9 mouse cellular contexts compared by ENCODE assay signal in genomic region chr19:4181892-4182291, GRCm38 (mm10). TPM values are rescaled to one million over a fixed set of nuclear protein-coding genes. Genes with fewer than 3 reads are reported as not detected.
A peak's percentile ranks its signal among the peaks of the same experiment; 100 is the strongest.
DNase-seq lines count a peak whose midpoint lies in the region; ATAC-seq and TF ChIP-seq lines count a peak whose summit lies in the region.
"Had no signal": no experiment of that assay in that cellular context is flagged by ENCODE, and none has a peak within 500 bp of the region (broad histone marks: within the 10 kb centered on the region; RNA-seq: fewer than 3 reads in every experiment).

No protein-coding gene starts in this region.

- no peaks in the 10 kb centered on the region for H3K36me3 ChIP-seq in ES-E14 (ENCODE audit: control insufficient read depth, insufficient read depth, low read length, poor library complexity, severe bottlenecking)
- H3K36me3 ChIP-seq in hindbrain, embryonic 16.5 days (ENCODE audit: control insufficient read depth, insufficient read depth, low read length): no peaks in the 10 kb centered on the region
- H3K36me3 ChIP-seq: embryonic facial prominence, embryonic 15.5 days had no signal

- peaks cover 4 to 15% of the 10 kb centered on the region in 2 experiments; a peak in 3 of 4 replicates for H3K4me1 ChIP-seq in ES-E14 (ENCODE audit: control insufficient read depth in 2 of 2, insufficient read depth in 2 of 2, low read length in 2 of 2, poor library complexity in 1 of 2)
- H3K4me1 ChIP-seq in hindbrain, embryonic 16.5 days (ENCODE audit: control insufficient read depth, insufficient read depth, low read depth, low read length): peaks cover 5% of the 10 kb centered on the region
- no peaks in the 10 kb centered on the region for H3K4me1 ChIP-seq in cerebellum, adult 2 months (ENCODE audit: control insufficient read depth, insufficient read depth, low read length)

- H3K27ac ChIP-seq in ES-E14 (ENCODE audit: insufficient read depth, low read depth, low read length, poor library complexity, severe bottlenecking): no peak overlapping the region
- no peak overlapping the region for H3K27ac ChIP-seq in hindbrain, embryonic 16.5 days (ENCODE audit: low read depth, low read length)
- no peak overlapping the region for H3K27ac ChIP-seq in cerebellum, adult 2 months (ENCODE audit: insufficient read depth, low read length)
- H3K27ac ChIP-seq: embryonic facial prominence, embryonic 15.5 days had no signal

- no peak overlapping the region for H3K4me2 ChIP-seq in hindbrain, embryonic 16.5 days (ENCODE audit: low read length)
- H3K4me2 ChIP-seq: embryonic facial prominence, embryonic 15.5 days had no signal

- in situ Hi-C loops in ES-E14 (cut with MboI; ENCODE audit: low sequenced_read_pairs in 2 of 2, unreplicated experiment in 2 of 2): no loop called here

- peak; percentile 79 for DNase-seq in layer of hippocampus, adult 11-12 months (ENCODE audit: low spot score)
- no peak for DNase-seq in layer of hippocampus, postnatal 36 days
- DNase-seq in ES-E14 (ENCODE audit: low read depth, low spot score): no peak
- DNase-seq in adrenal gland, postnatal 14 days: peak; percentile 89
- no peak for DNase-seq in cerebellum, adult 2 months
- DNase-seq in gastrocnemius, postnatal 4 days (ENCODE audit: low spot score in 2 of 2): no peak

- H3K9me3 ChIP-seq in ES-E14 (ENCODE audit: control insufficient read depth, insufficient read depth, low read depth, low read length): no peaks in the 10 kb centered on the region
- H3K9me3 ChIP-seq in hindbrain, embryonic 16.5 days (ENCODE audit: control insufficient read depth, low read length): no peaks in the 10 kb centered on the region
- H3K9me3 ChIP-seq: embryonic facial prominence, embryonic 15.5 days had no signal

- peak; percentile 72 for ATAC-seq in hindbrain, embryonic 16.5 days
- peak; percentile 63 for ATAC-seq in megakaryocyte progenitor cell, adult 5-6 weeks (replicated peaks; ENCODE audit: poor library complexity)

- peak overlapping the region; percentile 13; the same call in 1 of the 2 replicates for H3K9ac ChIP-seq in ES-E14 (ENCODE audit: insufficient read depth, low read depth, low read length, poor library complexity, severe bottlenecking)
- no peak overlapping the region for H3K9ac ChIP-seq in hindbrain, embryonic 16.5 days (ENCODE audit: low read depth, low read length)
- H3K9ac ChIP-seq: embryonic facial prominence, embryonic 15.5 days had no signal

- 33% methylated on average over 3 of the region's 3 CpGs for WGBS in hindbrain, embryonic 16.5 days
- WGBS in cerebellum, adult 2 months: 46% methylated on average over 3 of the region's 3 CpGs

- TF ChIP-seq POLR2A in cerebellum, adult 2 months (IDR thresholded peaks at IDR 0.05; ENCODE audit: borderline replicate concordance, insufficient read depth, low read length): no peak

- no peak for TF ChIP-seq CTCF in cerebellum, adult 2 months (IDR thresholded peaks at IDR 0.05; ENCODE audit: borderline replicate concordance, insufficient read depth, low read depth, low read length)

- H3K4me3 ChIP-seq in ES-E14 (ENCODE audit: insufficient read depth in 1 of 2, low read depth in 1 of 2, low read length in 2 of 2, poor library complexity in 1 of 2, severe bottlenecking in 1 of 2): no peak overlapping the region
- H3K4me3 ChIP-seq in hindbrain, embryonic 16.5 days (ENCODE audit: low read length): no peak overlapping the region
- H3K4me3 ChIP-seq in cerebellum, adult 2 months (replicated peaks; ENCODE audit: insufficient read depth, low read depth, low read length): no peak overlapping the region
- H3K4me3 ChIP-seq: embryonic facial prominence, embryonic 15.5 days had no signal

- H3K27me3 ChIP-seq in hindbrain, embryonic 16.5 days (replicated peaks; ENCODE audit: control insufficient read depth, insufficient read depth, low read length): no peaks in the 10 kb centered on the region
- H3K27me3 ChIP-seq in cerebellum, adult 2 months (ENCODE audit: control insufficient read depth, insufficient read depth, low read length): no peaks in the 10 kb centered on the region
- H3K27me3 ChIP-seq: embryonic facial prominence, embryonic 15.5 days had no signal

TF ChIP-seq in ES-E14, 5 proteins besides CTCF, POLR2A, EP300 and RAD21:
- no peak for TF ChIP-seq ZC3H11A (IDR thresholded peaks at IDR 0.05; ENCODE audit: borderline replicate concordance, low read depth, low read length)
- no peak for TF ChIP-seq ZNF384 (IDR thresholded peaks at IDR 0.05; ENCODE audit: low read depth, low read length)
- TF ChIP-seq CHD2 (IDR thresholded peaks at IDR 0.05; ENCODE audit: low read depth, low read length): no peak
- TF ChIP-seq MAFK (IDR thresholded peaks at IDR 0.05; ENCODE audit: insufficient read depth, low read depth, low read length): no peak
- no peak for TF ChIP-seq HCFC1 (IDR thresholded peaks at IDR 0.05; ENCODE audit: borderline replicate concordance, insufficient read depth, low read length)

RNA-seq across cellular contexts. Expression of gene Carns1, which starts 6.6 kb away (rescaled TPM):
- total RNA-seq in layer of hippocampus, postnatal 36 days (2021): 1 to 10 TPM; 7.1 to 9.9 TPM
- 2.3 and 3.3 TPM in 2 replicates for total RNA-seq in ES-E14 (2012; rRNA removed)
- total RNA-seq in adrenal gland, postnatal 14 days (2021): 2.6 and 4.1 TPM in 2 replicates
- polyA plus RNA-seq in hindbrain, embryonic 16.5 days (2015; fragmentation: Nextera tagmentation; extraction: Ambion mirVana): 6.5 and 7.9 TPM in 2 replicates
- total RNA-seq in megakaryocyte progenitor cell, adult 5-6 weeks (2015): 2.2 and 2.4 TPM in 2 replicates
- total RNA-seq in megakaryocyte progenitor cell, adult 5-6 weeks (2017): 1.0 and 2.1 TPM in 2 replicates
- 25.8 and 31.2 TPM in 2 replicates for polyA plus RNA-seq in cerebellum, adult 2 months (2012; rRNA removed)
- 10 to 100 TPM; 65.5 to 69.4 TPM for total RNA-seq in gastrocnemius, postnatal 4 days (2021)

RNA-seq across cellular contexts. Expression of gene Tbc1d10c, which starts 9.2 kb away (rescaled TPM):
- 1 to 10 TPM in 1 of 2 experiments, under 1 TPM in 1; 0.56 to 1.3 TPM for total RNA-seq in layer of hippocampus, postnatal 36 days (2021)
- total RNA-seq in ES-E14 (2012; rRNA removed): 2.9 and 3.5 TPM in 2 replicates
- total RNA-seq in adrenal gland, postnatal 14 days (2021): 1.9 and 15.1 TPM in 2 replicates
- 0.54 and 1.1 TPM in 2 replicates for polyA plus RNA-seq in hindbrain, embryonic 16.5 days (2015; fragmentation: Nextera tagmentation; extraction: Ambion mirVana)
- 39.3 and 46.6 TPM in 2 replicates for total RNA-seq in megakaryocyte progenitor cell, adult 5-6 weeks (2015)
- total RNA-seq in megakaryocyte progenitor cell, adult 5-6 weeks (2017): 15.3 and 17.5 TPM in 2 replicates
- polyA plus RNA-seq in cerebellum, adult 2 months (2012; rRNA removed): 1.1 and 1.4 TPM in 2 replicates
- 1 to 10 TPM; 5.1 to 5.2 TPM for total RNA-seq in gastrocnemius, postnatal 4 days (2021)

RNA-seq across cellular contexts. Expression of gene Ppp1ca, which starts 10.0 kb away (rescaled TPM):
- total RNA-seq in layer of hippocampus, postnatal 36 days (2021): 100 to 1,000 TPM; 255 to 265 TPM
- 407 and 426 TPM in 2 replicates for total RNA-seq in ES-E14 (2012; rRNA removed)
- total RNA-seq in adrenal gland, postnatal 14 days (2021): 369 and 402 TPM in 2 replicates
- polyA plus RNA-seq in hindbrain, embryonic 16.5 days (2015; fragmentation: Nextera tagmentation; extraction: Ambion mirVana): 604 and 614 TPM in 2 replicates
- 395 and 413 TPM in 2 replicates for total RNA-seq in megakaryocyte progenitor cell, adult 5-6 weeks (2015)
- total RNA-seq in megakaryocyte progenitor cell, adult 5-6 weeks (2017): 482 and 538 TPM in 2 replicates
- 316 and 348 TPM in 2 replicates for polyA plus RNA-seq in cerebellum, adult 2 months (2012; rRNA removed)
- 100 to 1,000 TPM; 432 to 472 TPM for total RNA-seq in gastrocnemius, postnatal 4 days (2021)

RNA-seq across cellular contexts. Expression of gene Rps6kb2, which starts 18.7 kb away (rescaled TPM):
- total RNA-seq in layer of hippocampus, postnatal 36 days (2021): 10 to 100 TPM; 34.5 to 45.1 TPM
- 19.7 and 26.6 TPM in 2 replicates for total RNA-seq in ES-E14 (2012; rRNA removed)
- total RNA-seq in adrenal gland, postnatal 14 days (2021): 29.1 and 34.4 TPM in 2 replicates
- polyA plus RNA-seq in hindbrain, embryonic 16.5 days (2015; fragmentation: Nextera tagmentation; extraction: Ambion mirVana): 54.1 and 57.0 TPM in 2 replicates
- 21.6 and 22.1 TPM in 2 replicates for total RNA-seq in megakaryocyte progenitor cell, adult 5-6 weeks (2015)
- 23.1 and 30.2 TPM in 2 replicates for total RNA-seq in megakaryocyte progenitor cell, adult 5-6 weeks (2017)
- 93.6 and 95.0 TPM in 2 replicates for polyA plus RNA-seq in cerebellum, adult 2 months (2012; rRNA removed)
- 10 to 100 TPM; 34.7 to 38.0 TPM for total RNA-seq in gastrocnemius, postnatal 4 days (2021)

RNA-seq across cellular contexts. Expression of gene Rad9a, which starts 19.6 kb away (rescaled TPM):
- 1 to 10 TPM; 5.5 to 7.1 TPM for total RNA-seq in layer of hippocampus, postnatal 36 days (2021)
- 33.1 and 42.1 TPM in 2 replicates for total RNA-seq in ES-E14 (2012; rRNA removed)
- total RNA-seq in adrenal gland, postnatal 14 days (2021): 8.2 and 10.7 TPM in 2 replicates
- polyA plus RNA-seq in hindbrain, embryonic 16.5 days (2015; fragmentation: Nextera tagmentation; extraction: Ambion mirVana): 25.0 and 26.5 TPM in 2 replicates
- 28.0 and 31.0 TPM in 2 replicates for total RNA-seq in megakaryocyte progenitor cell, adult 5-6 weeks (2015)
- total RNA-seq in megakaryocyte progenitor cell, adult 5-6 weeks (2017): 16.1 and 19.7 TPM in 2 replicates
- polyA plus RNA-seq in cerebellum, adult 2 months (2012; rRNA removed): 31.9 and 37.6 TPM in 2 replicates
- total RNA-seq in gastrocnemius, postnatal 4 days (2021): 1 to 10 TPM; 7.3 to 8.3 TPM

Comparison
In these comparisons a context has a peak if more than half of its experiments do, and no peak if none do; other contexts are left out.
1. DNase-seq: peak in layer of hippocampus, adult 11-12 months (single experiment) and adrenal gland, postnatal 14 days (single experiment); none in layer of hippocampus, postnatal 36 days (0 of 2), ES-E14 (single experiment), cerebellum, adult 2 months (0 of 2) and gastrocnemius, postnatal 4 days (0 of 2).
2. RNA of gene Carns1, which starts 6.6 kb away (total RNA-seq): 65.5 to 69.4 TPM in gastrocnemius, postnatal 4 days; 7.1 to 9.9 TPM in layer of hippocampus, postnatal 36 days, 2.6 to 4.1 TPM in adrenal gland, postnatal 14 days, 1.0 to 2.4 TPM in megakaryocyte progenitor cell, adult 5-6 weeks and 2.3 to 3.3 TPM in ES-E14; every median in the first group is over 4 times any median in the second.